Mouse (Mus musculus) myocyte (in vitro differentiated cells): Measurements from ENCODE around the gene Clec4a1.

Experiments used
- E2F4 ChIP-seq: IDR thresholded peaks from one replicate; pipeline ENCODE4 v1.6.1; 2011; ENCODE audit warnings: mild to moderate bottlenecking, control low read depth, moderate library complexity; ENCODE audit not compliant: insufficient read depth
- MYOG ChIP-seq, 3 experiments: IDR thresholded peaks; one replicate each; pipeline ENCODE4 v1.6.1; 2011; ENCODE audit warnings: control low read depth in 2 of 3, low read depth in 2 of 3, mild to moderate bottlenecking in 2 of 3; ENCODE audit not compliant: insufficient read length in 2 of 3, control insufficient read depth in 1 of 3, insufficient read depth in 1 of 3
- POLR2A ChIP-seq: IDR thresholded peaks from one replicate; pipeline ENCODE4 v1.6.1; 2011; ENCODE audit warnings: low read depth, mild to moderate bottlenecking, control low read depth, moderate library complexity; ENCODE audit not compliant: insufficient read length
- TCF12 ChIP-seq: IDR thresholded peaks from one replicate; pipeline ENCODE4 v1.6.1; 2011; ENCODE audit warnings: mild to moderate bottlenecking, control low read depth; ENCODE audit not compliant: poor library complexity, insufficient read depth, severe bottlenecking
- USF1 ChIP-seq: IDR thresholded peaks from one replicate; pipeline ENCODE4 v1.6.1; 2011; ENCODE audit warnings: low read depth, mild to moderate bottlenecking, control low read depth, moderate library complexity

- TF ChIP-seq TCF12 (no peak), POLR2A (no peak), MYOG (IDR thresholded peaks at IDR 0.05; ENCODE audit: control insufficient read depth in 1 of 3, insufficient read depth in 1 of 3, insufficient read length in 2 of 3, low read depth in 2 of 3) (no peak), E2F4 (no peak), USF1 (no peak)
These were observed 41.7 kb upstream of the Clec4a1 start for GRCm38 (mm10) chr6:122879781-122880505.
